Mouse (Mus musculus) ES-E14 (cell line): ENCODE results near the gene S1pr5.

ENCODE experiments used
- CHD2 ChIP-seq: IDR thresholded peaks from 2 replicates; pipeline ENCODE4 v1.6.1; 2014; ENCODE audit warnings: mild to moderate bottlenecking, low read depth, low read length, inconsistent platforms
- HCFC1 ChIP-seq: IDR thresholded peaks from 2 replicates; pipeline ENCODE4 v1.6.1; 2012; ENCODE audit warnings: low read length, inconsistent platforms, borderline replicate concordance; ENCODE audit not compliant: insufficient read depth
- ZC3H11A ChIP-seq: IDR thresholded peaks from 2 replicates; pipeline ENCODE4 v1.6.1; 2012; ENCODE audit warnings: low read depth, mild to moderate bottlenecking, inconsistent platforms, low read length, borderline replicate concordance
- ZNF384 ChIP-seq: IDR thresholded peaks from 2 replicates; pipeline ENCODE4 v1.6.1; 2012; ENCODE audit warnings: low read depth, low read length, inconsistent platforms

DNA sequence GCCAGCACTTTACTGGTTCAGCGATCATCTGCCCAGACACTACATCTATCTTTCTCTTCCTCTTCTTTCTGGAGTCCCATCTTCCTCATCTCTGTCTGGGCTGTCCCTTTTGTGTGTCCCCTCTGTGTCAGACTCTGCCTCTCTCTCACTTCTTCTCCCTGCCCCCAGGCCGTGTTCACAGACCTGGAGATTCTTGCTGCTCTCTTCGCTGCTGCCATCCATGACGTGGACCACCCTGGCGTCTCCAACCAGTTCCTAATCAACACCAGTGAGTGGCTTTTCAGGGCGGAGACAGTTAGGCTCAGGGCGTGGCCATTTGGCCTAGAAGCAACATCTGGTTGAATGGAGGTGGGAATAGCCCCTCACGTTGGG, 44.1 kb downstream of the S1pr5 start:
- TF ChIP-seq HCFC1 (no peak), ZNF384 (no peak), ZC3H11A (no peak), CHD2 (no peak)
